Mouse (Mus musculus): Measurements from ENCODE around the gene Tspan17.

Gene Tspan17

GRCm38 (mm10) chr13:54788740-54789560 lies at the start of gene Tspan17:
Gene Tspan17, plus strand, starts transcription at chr13:54789377.
- peak; percentile 100 for DNase-seq

GRCm38 (mm10) chr13:54746110-54746509 lies 43.1 kb upstream of the Tspan17 start:
- DNase-seq = no peak

GRCm38 (mm10) chr13:54746896-54747295 lies 42.3 kb upstream of the Tspan17 start:
- DNase-seq = no peak

GRCm38 (mm10) chr13:54748190-54748589 lies 41.0 kb upstream of the Tspan17 start:
- DNase-seq = no peak

- no peak for DNase-seq
These were observed 40.5 kb upstream of the Tspan17 start for GRCm38 (mm10) chr13:54748721-54749060.

GRCm38 (mm10) chr13:54749061-54749863 lies 39.9 kb upstream of the Tspan17 start:
- DNase-seq = peak; percentile 87

- no peak for DNase-seq
These were observed 39.2 kb upstream of the Tspan17 start, which contains the start of gene Gprin1 for GRCm38 (mm10) chr13:54749864-54750411. Gene Gprin1, minus strand, starts transcription at chr13:54749874.

GRCm38 (mm10) chr13:54750699-54751098 lies 38.5 kb upstream of the Tspan17 start:
- DNase-seq = no peak

GRCm38 (mm10) chr13:54752656-54753055 lies 36.5 kb upstream of the Tspan17 start:
- DNase-seq = no peak

GRCm38 (mm10) chr13:54753733-54754132 lies 35.4 kb upstream of the Tspan17 start:
- DNase-seq = no peak

GRCm38 (mm10) chr13:54754169-54755080 lies 34.8 kb upstream of the Tspan17 start:
- no peak for DNase-seq

- DNase-seq = no peak
These were observed 33.9 kb upstream of the Tspan17 start for GRCm38 (mm10) chr13:54755201-54755830.

- DNase-seq = no peak
These were observed 32.9 kb upstream of the Tspan17 start for GRCm38 (mm10) chr13:54756156-54756712.

- DNase-seq = no peak
These were observed 31.9 kb upstream of the Tspan17 start for GRCm38 (mm10) chr13:54757093-54757830.

GRCm38 (mm10) chr13:54758045-54758755 lies 31.0 kb upstream of the Tspan17 start:
- peak; percentile 94 for DNase-seq

- DNase-seq = no peak
These were observed 30.3 kb upstream of the Tspan17 start for GRCm38 (mm10) chr13:54758756-54759470.

- no peak for DNase-seq
These were observed 29.7 kb upstream of the Tspan17 start for GRCm38 (mm10) chr13:54759496-54759895.

GRCm38 (mm10) chr13:54760164-54760795 lies 28.9 kb upstream of the Tspan17 start:
- no peak for DNase-seq

GRCm38 (mm10) chr13:54760906-54761305 lies 28.3 kb upstream of the Tspan17 start:
- no peak for DNase-seq
